Mouse (Mus musculus) MEL (cell line): ENCODE measurements around the gene S1pr4.

Experiments used
- HCFC1 ChIP-seq: IDR thresholded peaks from 2 replicates; pipeline ENCODE4 v1.6.1; 2012; ENCODE audit warnings: low read depth, mild to moderate bottlenecking, inconsistent platforms, low read length, improper control_type of control experiment, moderate library complexity
- MYC ChIP-seq: IDR thresholded peaks from 2 replicates; pipeline ENCODE4 v1.6.1; 2011; ENCODE audit warnings: low read depth, mild to moderate bottlenecking, low read length, improper control_type of control experiment, moderate library complexity
- NELFE ChIP-seq: IDR thresholded peaks from 2 replicates; pipeline ENCODE4 v1.6.1; 2011; ENCODE audit warnings: low read depth, low read length, improper control_type of control experiment
- POLR2A ChIP-seq, 2 experiments: IDR thresholded peaks; 2 replicates each; pipeline ENCODE4 v1.6.1; 2011 to 2012; ENCODE audit warnings: low read length in 2 of 2, mild to moderate bottlenecking in 2 of 2, control low read depth in 1 of 2, improper control_type of control experiment in 1 of 2, low read depth in 1 of 2, moderate library complexity in 1 of 2; ENCODE audit not compliant: control insufficient read depth in 1 of 2, insufficient read depth in 1 of 2, poor library complexity in 1 of 2
- TCF12 ChIP-seq: IDR thresholded peaks from 2 replicates; pipeline ENCODE4 v1.6.1; 2014; ENCODE audit warnings: low read depth, mild to moderate bottlenecking, inconsistent platforms, low read length, improper control_type of control experiment, moderate library complexity
- ZC3H11A ChIP-seq: IDR thresholded peaks from 2 replicates; pipeline ENCODE4 v1.6.1; 2012; ENCODE audit warnings: low read depth, mild to moderate bottlenecking, inconsistent platforms, low read length, improper control_type of control experiment

DNA sequence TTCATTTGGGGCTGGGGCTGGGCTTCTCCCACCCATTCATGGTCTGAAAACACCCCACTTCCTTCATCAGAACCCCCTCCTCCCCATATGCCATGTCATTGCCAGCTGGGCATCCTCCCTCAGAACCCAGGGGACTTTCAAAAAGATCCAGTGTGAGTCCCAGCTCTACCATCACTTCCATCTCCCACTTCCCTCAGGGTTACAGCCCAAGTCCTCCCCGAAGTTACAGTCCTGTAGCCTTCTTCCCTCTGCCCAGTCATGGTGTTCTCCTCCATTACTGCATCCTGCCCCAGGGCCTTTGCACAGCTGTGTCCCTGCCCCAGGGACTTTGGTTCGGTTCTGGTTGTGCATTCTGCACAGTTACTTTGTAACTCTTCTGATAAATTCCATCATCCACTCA is 45.8 kb downstream of the S1pr4 start:
- TF ChIP-seq HCFC1 (no peak), POLR2A (IDR thresholded peaks at IDR 0.05; ENCODE audit: control insufficient read depth in 1 of 2, insufficient read depth in 1 of 2, low read depth in 1 of 2, low read length in 2 of 2, poor library complexity in 1 of 2) (no peak), ZC3H11A (no peak), MYC (no peak), TCF12 (no peak), NELFE (no peak)
